Mouse (Mus musculus): ENCODE measurements around the gene Btg2. TPM values are rescaled to one million over a fixed set of nuclear protein-coding genes. Genes with fewer than 3 reads are reported as not detected.

Gene Btg2
- polyA plus RNA-seq, 1 experiment = 44.1 TPM

GRCm38 (mm10) chr1:134098726-134099515 lies 20.0 kb upstream of the Btg2 start:
- DNase-seq (ENCODE audit: low read depth, low spot score) = no peak
- WGBS = 1% methylated on average over 17 of the region's 17 CpGs

- DNase-seq (ENCODE audit: low read depth, low spot score) = no peak
- 38% methylated on average over 13 of the region's 13 CpGs for WGBS
Observed at GRCm38 (mm10) chr1:134097956-134098725, 19.2 kb upstream of the Btg2 start.

DNA sequence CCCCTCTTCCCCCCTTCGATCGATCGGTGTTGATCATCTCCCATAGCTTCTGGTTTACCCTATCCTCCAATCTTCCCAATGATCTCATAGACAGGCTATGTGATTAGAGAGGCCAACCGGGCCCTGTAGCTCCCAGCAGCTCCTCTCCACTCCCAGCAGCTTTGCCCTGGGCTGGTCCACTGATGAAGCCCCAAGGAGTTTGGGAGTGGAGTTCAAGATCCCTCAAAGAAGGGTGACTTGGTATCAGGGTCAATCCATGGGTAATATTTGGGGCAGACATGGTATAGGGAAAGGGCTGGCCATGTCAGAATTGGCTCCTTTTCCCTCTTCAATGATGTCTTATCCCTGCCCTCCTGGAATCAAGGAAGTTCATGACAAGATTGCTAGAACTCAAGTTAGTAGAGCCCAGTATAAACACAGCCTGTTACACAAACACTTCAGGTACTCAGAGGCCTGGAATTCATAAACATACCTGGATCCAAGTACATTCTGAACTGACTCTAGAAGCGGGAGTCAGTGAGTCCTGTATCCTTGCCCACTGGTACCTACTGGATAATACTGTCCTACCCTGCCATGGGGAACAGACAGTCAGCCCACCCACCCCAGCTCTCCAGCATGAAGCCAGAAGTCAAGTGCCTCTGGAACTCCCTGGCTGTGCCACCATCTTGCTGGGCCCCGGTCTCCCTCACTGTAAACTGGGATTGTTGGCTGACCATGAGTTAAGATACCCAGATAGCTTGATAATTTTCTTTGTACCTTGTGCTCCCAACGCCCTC lies 18.3 kb upstream of the Btg2 start:
- WGBS = 58% methylated on average over 7 of the region's 7 CpGs
- no peak for DNase-seq (ENCODE audit: low read depth, low spot score)

- no peak for DNase-seq (ENCODE audit: low read depth, low spot score)
- WGBS = 10% methylated on average over 14 of the region's 14 CpGs
Observed at GRCm38 (mm10) chr1:134096264-134096934, 17.5 kb upstream of the Btg2 start.

GRCm38 (mm10) chr1:134095721-134096120 lies 16.8 kb upstream of the Btg2 start:
- WGBS = 46% methylated on average over 4 of the region's 4 CpGs

DNA sequence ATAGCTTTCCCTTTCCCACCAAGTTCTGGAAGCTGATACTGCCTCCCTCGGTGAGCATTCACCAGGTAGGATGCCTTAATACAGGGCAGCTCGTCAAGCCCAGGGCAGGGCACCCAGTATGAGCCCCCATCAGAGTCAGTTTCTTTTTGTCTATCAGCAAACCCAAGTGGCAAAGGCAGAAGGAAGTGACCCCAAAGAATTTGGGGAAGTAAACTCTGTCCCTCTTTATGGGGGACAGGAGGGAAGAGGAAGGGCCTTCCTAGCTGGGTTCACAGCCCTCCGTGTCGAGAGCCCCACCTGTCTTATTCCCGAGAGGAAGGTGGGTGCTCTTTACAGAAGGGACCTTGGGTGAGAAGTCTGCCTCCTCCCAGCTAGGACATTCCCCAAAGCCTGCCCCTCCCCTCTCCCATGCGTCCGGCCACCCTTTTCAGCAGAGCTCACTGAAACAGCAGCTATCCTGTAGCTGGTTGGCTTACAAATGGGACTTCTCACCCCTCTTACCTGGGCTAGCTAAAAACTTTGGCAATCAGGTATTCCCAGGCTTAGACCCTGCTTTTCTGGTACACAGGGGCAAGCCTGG lies 16.2 kb upstream of the Btg2 start:
- 49% methylated on average over 7 of the region's 7 CpGs for WGBS
- no peak for DNase-seq (ENCODE audit: low read depth, low spot score)

More at GRCm38 (mm10) chr1:134095721-134096120, 16.8 kb upstream of the Btg2 start:
- no peak for DNase-seq (ENCODE audit: low read depth, low spot score)

GRCm38 (mm10) chr1:134093771-134094526 lies 15.0 kb upstream of the Btg2 start:
- DNase-seq (ENCODE audit: low read depth, low spot score) = no peak
- WGBS = 30% methylated on average over 13 of the region's 13 CpGs

- 2% methylated on average over 43 of the region's 43 CpGs for WGBS
- no peak for DNase-seq (ENCODE audit: low read depth, low spot score)
Observed at GRCm38 (mm10) chr1:134092852-134093770, 14.2 kb upstream of the Btg2 start.

DNA sequence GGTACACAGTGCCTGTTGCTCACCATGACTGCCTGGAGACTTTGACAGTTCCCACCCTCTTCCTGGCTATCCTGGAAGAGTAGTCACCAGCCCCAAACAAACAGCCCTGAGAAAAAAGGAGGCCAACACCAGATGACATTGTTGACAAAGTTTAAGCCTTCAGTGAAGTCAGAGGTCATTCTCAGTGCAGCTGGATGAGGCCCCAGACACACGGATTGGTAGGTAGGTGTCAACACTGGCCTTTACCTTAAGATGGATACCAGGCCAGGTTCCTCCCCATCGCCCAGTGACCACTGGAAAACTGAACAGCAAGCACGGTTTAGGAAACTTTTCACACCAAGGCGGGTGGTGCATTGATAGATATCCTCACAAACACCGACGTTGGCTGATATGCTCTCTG lies 13.4 kb upstream of the Btg2 start:
- DNase-seq (ENCODE audit: low read depth, low spot score) = no peak
- WGBS = 28% methylated on average over 6 of the region's 6 CpGs

GRCm38 (mm10) chr1:134091851-134092250 lies 12.9 kb upstream of the Btg2 start:
- no peak for DNase-seq (ENCODE audit: low read depth, low spot score)
- WGBS = 49% methylated on average over 3 of the region's 3 CpGs

GRCm38 (mm10) chr1:134089074-134089473 lies 10.2 kb upstream of the Btg2 start:
- WGBS = 79% methylated on average over 7 of the region's 7 CpGs

GRCm38 (mm10) chr1:134086811-134087398 lies 8.0 kb upstream of the Btg2 start:
- 18% methylated on average over 16 of the region's 16 CpGs for WGBS
- DNase-seq (ENCODE audit: low read depth, low spot score) = no peak

More at GRCm38 (mm10) chr1:134089074-134089473, 10.2 kb upstream of the Btg2 start:
- no peak for DNase-seq (ENCODE audit: low read depth, low spot score)

DNA sequence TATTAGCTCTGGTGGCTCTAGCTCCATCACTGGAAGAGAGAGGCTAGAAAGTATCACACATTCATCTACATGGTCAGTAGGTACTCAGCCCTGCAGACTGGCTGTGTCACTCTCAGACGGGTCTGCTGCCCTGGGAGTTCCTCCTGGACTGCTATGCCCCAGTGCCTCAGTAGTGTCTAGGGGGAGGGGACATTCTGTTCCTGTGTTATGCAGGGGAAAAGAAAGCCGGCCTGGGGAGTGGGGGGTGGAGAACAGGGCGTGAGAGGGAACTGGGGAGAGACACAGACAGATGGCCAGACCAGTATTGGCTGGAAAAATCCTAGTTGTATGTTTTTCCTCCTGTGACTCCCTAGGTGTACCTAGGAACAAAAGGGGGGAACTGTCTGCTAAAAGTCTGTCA lies 7.1 kb upstream of the Btg2 start:
- DNase-seq (ENCODE audit: low read depth, low spot score) = no peak
- 46% methylated on average over 3 of the region's 3 CpGs for whole genome bisulfite sequencing

DNA sequence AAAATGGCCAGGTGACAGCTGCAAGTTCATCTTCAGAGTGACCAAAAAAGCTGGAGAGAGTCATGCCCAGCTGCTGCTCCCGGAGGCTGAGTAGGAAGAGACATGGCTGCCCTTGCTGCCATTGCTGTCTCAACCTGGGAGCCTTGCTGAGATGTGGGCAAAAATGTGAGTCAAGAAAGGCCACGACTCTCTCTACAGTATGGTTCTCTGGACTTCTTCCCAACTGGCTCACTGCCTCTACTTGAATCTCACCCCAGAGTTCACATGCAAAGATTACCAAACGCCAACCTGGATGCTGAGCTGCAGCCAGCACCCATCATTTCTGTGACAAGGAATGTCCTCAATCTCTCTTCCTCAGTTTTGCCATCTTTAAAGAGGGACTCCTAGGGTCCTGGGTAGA lies 5.2 kb upstream of the Btg2 start:
- WGBS = 79% methylated on average over 3 of the region's 3 CpGs
- DNase-seq (ENCODE audit: low read depth, low spot score) = no peak

DNA sequence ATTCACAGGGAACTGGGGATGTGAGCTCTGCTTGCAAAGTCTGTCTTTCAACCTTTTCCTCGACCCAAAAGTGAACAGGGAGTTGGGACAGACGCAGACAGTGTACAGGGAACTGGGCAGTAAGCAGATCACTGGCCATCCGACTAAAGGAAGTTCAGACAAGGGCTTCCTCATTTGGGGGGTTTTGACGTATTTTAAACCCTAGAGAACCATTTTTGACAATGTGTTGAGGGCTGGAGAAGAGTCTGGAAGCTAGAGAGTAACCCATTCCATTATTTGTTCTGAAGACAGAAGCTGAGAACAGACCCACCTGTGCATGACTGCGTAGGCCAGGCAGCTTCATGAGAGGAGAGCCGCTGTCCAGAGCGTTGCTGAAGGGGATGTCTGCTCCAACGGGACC lies 4.8 kb upstream of the Btg2 start:
- DNase-seq (ENCODE audit: low read depth, low spot score) = no peak
- 87% methylated on average over 8 of the region's 8 CpGs for WGBS

DNA sequence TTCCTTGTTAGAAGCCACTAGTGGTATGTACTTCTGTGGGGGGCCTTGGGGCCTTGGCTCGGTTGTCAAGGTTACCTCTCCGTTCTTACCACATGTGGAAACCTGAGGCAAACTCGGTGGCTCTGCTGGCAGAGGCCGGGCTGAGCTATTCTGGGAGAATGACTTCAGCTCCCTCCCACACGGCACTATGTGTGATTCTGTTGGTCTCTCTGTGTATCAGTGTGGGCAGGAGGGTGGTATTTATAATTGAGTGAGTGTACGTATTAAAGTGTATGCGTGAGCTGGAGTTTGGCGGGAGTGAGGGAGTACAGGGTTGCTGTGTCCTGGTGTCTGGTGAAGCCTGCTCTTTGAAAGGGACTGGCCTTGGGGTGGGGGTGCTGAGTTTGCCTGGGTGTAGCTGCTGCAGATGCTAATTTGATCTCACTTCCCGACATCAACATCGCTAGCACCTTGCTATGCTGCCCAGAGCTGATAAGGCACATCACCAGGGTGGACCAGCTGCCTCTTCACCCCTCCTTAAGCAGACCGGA lies 4.1 kb upstream of the Btg2 start:
- DNase-seq (ENCODE audit: low read depth, low spot score) = no peak
- WGBS = 75% methylated on average over 11 of the region's 11 CpGs

GRCm38 (mm10) chr1:134080881-134081450 lies 2.0 kb upstream of the Btg2 start:
- no peak for DNase-seq (ENCODE audit: low read depth, low spot score)
- 52% methylated on average over 5 of the region's 5 CpGs for WGBS

All from large intestine, adult 2 months (tissue).